Mouse (Mus musculus): ENCODE measurements around the gene Tnr.

- TF ChIP-seq CTCF (IDR thresholded peaks at IDR 0.05; ENCODE audit: low read depth) (no peak), EP300 (IDR thresholded peaks at IDR 0.05; ENCODE audit: low read depth) (no peak)
Observed at GRCm38 (mm10) chr1:159655241-159655640, 131.7 kb downstream of the Tnr start.
